Mouse (Mus musculus): ENCODE data around the gene Por.

GRCm38 (mm10) chr5:135660535-135660934 lies 9.3 kb upstream of the Por start:
- no peak for TF ChIP-seq CTCF (IDR thresholded peaks at IDR 0.05; ENCODE audit: borderline replicate concordance, insufficient read depth, low read depth, low read length)
- TF ChIP-seq POLR2A (IDR thresholded peaks at IDR 0.05; ENCODE audit: borderline replicate concordance, insufficient read depth, low read length), result no peak

Measured in cerebellum, adult 2 months (tissue).